Mouse (Mus musculus): ENCODE results near the gene Scn4b.

Gene Scn4b

DNA sequence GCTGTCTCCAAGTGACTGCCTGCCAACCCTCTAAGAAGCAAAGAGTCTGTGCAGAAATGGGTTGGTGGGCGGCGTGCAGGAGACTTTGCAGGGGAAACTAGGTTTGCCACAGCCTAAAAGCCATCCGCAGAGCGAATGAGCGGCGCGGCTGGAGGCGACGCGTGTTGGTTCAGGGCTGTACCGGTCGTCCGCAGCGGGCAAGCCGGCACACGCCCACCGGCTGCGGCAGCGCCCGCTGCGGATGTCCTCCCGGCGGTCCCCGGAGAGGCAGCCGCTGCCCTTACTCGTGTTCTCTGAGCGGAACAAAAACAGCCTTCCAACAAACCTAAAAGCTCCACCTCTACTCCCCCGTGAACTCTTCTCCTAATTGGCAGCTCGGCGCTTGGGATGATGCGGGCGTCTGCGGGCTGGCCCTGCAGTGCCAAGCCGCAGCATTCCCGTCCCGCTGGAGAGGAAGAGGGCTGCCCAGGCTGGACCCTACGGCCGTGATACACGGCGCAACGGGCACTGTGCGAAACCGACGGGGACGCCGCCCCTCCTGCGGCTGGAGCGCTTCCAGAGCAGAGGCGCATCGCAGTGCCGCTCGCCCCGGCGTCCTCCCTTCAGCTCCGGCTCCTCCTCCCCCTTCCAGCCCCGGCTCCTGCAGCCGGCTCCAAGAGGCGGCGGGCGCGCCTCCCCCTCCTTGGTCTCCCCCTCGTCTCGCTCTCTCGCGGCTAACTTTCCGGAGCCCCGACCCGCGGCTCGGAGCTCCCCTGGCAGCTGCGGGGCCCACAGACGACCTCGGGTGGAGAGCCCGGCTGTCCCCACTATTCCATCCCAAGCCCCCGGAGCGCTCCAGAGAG lies at the start of gene Scn4b:
Scn4b (plus strand) TSS at position 205 of the 842 bp plus-strand sequence.
- DNase-seq = peak; percentile 93

DNA sequence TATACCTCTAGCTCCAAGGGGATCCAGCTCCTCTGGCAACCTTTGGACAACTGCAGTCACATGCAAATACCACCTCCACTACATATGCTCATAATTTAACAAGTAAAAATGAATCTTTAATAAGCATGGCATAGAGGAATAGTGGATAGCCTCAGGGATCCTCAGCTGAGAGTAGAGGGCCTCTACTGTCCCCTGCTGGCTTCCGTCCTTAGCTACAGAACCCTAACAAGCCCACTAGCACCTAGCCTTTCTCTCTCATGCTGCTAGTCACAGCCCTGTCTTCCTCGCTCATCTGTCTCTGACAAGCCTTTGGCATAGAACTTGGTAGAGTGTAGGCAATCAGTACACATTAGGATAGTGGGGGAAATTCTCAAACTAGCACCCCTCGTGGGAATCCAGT lies 47.4 kb upstream of the Scn4b start:
- DNase-seq = no peak

DNA sequence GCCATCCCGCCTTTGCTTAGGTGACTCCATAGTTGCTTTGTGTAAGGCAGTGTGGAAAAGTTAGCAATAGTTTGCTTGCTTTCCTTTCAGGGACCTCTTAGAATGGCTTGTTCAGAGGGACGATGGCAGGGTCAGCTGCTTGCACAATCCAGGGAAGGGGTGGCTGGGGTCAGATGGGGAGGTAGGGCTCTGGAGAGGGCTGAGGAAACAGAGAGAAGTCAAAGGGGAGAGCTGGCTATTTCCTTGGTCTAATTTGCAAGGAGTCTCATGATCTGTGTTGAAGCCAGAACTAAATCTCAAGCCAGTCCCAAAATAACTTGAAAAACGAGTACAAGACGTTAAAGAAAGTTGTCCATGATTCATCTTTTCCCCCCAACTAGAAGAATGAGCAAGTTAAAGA lies 45.6 kb upstream of the Scn4b start:
- DNase-seq = no peak

DNA sequence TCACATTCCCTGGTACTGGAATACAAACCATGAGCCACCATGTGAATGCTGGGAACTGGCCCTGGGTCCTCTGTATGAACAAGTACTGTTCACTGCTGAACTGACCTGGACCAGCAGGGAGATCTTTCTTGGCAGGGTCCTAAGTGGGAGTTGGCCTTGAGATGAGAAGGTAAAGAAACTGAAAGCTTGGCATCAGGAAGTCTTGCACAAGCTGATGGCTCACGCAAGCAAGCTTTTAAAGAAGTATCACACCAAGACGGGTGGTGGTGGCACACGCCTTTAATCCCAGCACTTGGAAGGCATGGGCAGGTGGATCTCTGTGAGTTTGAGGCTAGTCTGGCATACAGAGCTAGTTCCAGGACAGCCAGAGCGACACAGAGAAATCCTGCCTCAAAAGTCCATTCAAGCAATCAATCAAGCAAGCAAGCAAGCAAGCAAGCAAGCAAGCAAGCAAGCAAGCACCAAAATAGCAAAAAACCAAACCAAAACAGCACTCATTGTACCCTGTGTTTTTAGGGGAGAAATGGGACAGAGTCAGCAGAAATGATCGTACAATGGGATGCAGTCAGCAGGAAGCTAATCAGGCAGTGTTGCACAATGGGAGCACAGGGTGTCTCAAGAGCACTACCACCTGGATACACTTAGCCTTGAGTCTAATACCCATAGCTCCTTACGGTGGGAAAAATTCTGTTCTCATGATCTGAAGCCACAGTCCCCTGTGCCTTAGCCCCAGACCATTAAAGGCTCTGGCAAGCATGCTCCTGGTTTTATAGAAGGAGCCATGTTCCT lies 42.9 kb upstream of the Scn4b start:
- DNase-seq = no peak

DNA sequence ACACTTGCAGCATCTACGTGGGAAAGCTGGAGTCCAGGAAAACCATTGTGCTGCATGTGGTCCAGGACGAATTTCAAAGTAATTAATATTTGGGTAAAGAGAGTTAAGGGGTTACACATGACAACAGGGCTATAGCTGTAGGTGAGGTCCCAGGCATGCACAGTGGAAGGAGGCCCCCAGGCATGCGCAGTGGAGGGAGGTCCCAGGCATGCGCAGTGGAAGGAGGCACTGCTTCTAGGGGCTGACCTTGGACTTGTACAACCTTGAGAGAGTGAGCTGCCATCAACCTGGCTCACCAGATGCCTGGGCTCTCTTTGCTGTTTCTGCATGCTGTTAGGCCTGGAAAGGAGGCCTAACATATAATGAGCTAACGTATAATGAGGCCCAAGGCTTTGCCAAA lies 40.3 kb upstream of the Scn4b start:
- DNase-seq = no peak

DNA sequence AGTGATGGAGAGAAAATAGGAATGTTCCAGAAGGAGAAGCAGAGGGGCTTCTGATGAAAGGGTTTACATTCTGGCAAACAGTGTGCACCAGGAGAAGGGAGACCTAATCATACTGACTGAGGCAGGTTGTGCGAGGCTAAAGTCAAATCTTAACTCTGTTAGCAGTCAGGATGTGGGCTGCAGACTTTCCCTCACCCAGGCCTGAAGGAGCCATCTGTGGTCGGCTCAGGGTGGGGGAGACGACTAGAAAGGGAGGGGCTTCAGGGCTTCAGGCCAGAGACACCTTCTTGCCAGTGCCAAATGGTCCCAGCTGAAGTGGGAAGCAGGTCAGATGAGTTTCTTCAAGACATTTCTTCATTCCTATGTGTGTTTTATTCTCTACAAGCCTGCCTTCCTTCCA lies 39.8 kb upstream of the Scn4b start:
- no peak for DNase-seq

DNA sequence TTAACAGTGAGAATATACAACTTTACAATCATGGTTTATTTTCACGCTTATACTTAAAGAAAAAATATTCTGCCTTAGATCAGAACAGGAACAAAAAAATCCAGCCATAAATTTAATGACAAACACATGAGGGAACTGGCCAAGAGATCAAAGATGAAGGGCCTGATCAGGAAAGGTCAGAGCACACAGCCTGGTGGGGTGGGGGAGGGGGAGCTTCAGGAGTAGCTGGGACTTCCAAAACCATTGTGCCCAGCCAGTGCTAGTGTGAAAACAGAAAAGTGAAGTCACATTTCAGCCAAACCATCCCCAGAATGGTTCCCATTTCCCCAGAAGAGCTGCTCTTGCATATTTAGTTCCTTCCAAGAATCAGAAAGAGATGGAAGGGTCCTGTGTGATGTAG lies 35.7 kb upstream of the Scn4b start:
- no peak for DNase-seq

DNA sequence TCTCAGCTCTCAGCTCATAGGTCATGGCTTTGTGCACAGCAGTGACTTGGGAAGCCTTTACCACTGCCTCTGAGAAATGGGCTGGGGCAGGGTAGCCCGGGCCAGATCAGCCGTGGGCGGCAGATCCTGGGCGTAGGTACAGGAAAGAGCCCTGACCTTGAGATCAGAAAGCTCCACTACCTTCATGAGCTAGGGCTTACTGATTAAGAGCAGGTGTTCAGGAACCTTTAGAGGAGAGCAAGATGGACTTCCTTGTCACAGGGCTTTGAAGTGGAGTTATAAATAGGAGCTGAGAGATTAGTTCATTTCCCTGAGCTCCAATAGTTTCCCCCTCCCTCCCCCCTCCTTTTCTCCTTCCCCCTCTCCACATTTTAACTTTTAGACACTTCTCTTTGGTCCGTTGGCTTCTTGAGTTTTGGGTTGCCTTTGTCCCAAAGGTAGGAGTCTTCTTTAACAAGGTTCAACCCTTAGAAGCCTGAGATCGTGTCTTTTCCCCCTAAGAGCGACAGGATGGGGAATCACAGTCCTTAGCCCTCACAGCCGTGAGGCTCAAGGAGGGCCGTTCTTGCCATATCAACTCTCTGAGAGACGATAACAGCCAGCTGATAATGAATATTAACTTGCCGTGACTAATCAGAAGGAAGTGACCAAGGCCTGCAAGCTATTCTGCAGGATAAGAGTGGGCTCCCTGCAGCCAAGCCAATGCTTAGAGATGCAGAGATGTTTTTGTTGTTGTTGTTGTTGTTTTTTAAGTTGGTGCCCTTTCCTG lies 34.8 kb upstream of the Scn4b start:
- no peak for DNase-seq

DNA sequence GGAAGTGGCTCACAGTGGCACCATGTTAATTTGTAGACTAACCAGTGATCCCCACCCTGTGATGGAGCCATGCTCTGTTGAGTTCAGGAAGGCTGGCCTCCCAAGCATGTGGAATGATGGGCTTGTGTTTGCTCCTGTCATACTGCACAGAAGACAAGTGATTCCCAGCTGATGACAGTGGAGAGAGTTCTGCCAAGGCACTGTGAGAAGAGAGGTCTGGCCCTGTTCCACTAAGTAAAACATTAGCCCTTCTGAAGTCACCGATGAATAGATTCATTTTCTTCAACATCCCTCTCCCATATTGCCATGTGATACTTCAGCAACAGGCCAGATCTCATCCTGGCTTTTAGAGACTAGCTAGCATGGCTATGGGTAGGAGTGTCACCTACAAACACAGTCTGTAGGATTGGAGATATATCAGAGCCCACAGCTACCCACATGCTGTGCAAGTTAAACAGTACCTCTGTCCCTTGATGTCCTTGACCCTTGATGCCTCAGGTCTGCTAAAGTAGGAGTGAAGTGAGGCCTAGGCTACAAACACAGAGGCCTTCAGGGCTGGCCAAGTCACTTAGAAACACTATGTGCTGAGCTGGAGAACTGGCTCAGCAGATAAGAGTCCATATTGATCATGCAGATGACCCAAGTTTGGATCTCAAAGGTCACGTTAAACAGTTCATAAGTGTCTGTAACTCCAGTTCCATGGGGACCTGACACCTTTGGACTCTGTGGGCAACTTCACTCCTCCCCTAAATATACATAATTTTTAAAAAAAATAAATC lies 32.4 kb upstream of the Scn4b start:
- DNase-seq = no peak

DNA sequence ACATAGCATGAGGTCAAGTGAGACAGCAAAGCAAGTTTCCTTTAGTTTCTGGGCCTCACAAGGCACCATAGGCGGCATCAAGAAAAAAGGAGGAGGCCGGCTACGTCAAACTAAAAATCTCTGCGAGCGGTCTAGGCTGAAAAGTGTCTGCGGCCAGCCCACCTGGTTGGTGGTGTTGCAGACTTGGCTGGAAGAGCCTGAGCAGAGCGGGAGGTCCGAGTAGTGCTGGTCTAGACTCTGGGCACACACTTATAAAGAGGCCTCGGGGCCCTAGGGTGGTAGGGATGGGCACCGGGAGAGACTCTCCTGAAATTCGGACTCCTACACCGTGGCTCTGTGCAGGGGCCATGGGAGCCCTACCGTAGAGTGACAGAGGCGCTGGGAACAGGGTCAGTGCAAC lies 22.5 kb upstream of the Scn4b start:
- no peak for DNase-seq

DNA sequence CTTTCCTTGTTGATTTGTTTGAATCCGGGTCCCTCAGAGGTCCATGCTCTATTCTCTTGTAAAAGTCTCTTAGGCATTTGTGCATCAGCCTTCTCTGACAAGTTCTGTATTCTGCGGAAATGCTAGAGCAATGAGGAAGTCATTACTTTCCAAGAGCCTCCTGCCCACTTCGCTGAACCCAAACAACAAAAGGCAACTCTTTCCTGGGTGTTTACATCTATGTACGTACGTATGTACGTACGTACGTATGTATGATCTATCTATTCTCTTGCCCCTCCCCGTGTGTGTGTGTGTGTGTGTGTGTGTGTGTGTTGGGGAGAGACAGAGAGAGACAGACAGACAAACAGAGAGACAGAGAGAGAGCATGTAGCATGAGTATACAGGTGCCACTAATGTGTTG lies 21.4 kb upstream of the Scn4b start:
- no peak for DNase-seq

DNA sequence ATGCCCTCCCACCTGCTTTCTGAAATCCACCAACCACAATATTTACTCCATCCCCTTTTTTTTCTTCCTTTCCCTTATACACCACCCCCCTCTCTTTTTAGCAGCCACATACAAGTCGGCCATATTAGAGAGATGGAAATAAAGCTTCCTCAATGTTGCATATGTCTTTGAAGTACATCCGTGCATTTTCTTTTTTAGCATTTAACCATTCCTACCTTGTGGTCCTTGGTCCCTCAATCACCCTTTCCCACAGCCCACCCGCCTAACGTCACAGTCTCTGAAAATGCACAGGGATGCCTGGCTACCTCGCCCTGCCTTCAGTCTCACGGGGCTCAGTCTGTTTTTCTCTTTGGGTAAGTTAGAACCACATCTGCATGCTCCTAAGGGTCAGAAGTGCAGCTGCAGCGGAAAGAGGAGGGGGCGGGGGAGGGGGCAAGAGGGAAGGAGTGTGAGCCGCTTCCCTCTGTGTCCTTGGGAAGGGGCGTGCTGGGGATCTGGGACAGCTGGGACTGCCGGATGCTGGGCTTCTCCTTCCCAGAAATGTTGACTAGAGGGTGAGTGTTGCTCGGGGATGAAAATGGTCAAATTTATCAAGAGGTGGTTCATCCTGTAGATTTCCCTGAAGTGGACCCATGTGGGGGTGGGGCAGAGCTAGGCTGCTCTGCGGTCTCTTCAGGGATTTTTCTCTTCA lies 20.3 kb upstream of the Scn4b start, which contains the start of gene Scn2b:
Scn2b (plus strand) TSS at position 42 of the 691 bp plus-strand sequence.
- peak; percentile 93 for DNase-seq

DNA sequence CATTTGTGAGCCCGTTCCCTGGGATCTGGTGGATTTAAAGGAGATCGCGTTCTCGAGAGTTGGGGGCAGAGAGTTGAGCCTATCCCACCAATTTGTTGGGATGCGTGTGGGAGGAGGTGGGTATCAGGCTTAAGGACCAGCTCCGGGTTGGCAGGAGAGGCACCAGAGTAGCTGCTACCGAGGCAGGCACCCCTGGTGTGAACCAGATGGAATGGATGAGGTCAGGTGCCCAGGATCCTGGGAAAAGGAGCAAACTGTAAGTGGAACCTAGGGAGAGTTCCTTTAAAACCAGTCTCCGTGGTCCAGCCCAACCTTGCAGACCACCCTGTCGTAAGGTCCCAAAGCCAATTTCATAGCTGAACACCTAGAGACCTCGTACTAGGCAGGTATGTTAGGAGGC lies 19.6 kb upstream of the Scn4b start:
- DNase-seq = peak; percentile 85

DNA sequence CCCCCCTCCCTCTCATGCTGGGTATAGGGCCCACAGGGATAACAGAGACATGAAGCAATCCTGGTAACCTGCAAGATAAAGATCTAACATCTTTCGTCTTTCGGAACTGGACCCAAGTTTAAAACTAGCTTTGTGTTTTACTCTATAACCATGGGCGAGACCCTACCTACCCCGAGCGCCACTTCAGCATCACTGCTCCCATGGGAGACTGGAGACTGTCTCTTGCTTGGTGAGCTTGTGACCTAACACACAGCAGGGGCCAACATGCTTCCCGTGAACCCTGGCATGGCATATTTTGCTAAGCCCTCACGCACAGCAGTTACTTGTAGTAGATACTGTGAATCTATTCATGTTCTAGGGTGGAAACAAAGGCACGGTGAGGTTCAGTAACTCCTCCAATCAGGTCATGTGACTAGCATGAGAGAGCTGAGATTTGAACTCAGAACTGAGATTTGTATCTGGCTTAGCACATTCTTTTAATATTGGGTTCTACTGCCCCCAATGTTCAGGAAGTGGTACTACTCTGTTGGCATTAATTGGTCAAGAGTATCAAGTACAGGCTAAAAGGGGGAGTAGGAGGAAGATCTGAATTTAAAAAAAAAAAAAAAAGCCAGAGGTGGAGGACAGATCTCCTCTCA lies 18.8 kb upstream of the Scn4b start:
- peak; percentile 82 for DNase-seq

DNA sequence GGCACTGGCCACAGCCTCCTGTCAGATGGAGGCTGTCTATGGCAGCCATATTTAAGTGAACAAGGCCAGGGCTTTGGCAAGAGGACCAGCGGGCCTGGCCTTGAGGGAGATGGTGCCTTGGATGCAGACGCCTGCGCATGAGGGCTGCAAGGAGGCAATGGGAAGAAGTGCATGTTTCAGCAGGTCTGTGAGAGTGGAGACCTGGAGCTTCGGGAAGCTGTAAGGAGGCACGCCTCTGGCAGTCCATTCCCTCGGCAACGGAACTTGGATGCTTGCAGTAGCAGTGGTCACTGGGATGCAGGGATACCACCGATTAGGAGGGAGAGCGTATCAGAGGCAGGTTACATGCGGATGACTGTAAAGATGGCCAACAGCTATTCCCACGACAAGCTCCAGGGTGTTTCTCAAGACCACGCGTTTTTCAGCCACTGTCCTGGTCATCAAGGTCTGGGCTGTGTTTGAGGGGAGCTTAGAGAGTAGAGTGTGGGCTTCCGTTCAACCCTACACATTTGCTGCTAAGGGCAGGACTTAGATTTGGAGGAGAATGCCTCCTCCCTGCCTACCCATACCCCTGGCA lies 18.2 kb upstream of the Scn4b start:
- DNase-seq = peak; percentile 80

DNA sequence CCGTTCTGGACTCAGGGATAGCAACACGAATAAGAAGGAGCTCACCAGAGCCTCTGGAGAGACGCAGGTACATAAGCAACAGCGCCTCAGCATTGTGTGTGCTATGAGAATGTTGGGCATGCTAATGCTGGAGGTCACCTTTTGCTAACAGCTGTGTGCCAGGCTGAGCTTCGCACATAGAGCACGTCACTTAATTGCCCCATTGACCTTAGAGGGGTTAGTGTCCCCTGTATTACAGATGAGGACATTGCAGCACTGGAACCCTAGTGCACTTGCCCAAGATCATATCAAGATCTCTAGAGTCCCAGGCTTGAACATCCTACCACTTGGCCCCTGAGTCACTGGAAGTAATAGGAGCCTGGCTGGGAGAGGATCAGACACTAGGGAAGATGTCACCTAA lies 17.6 kb upstream of the Scn4b start:
- peak; percentile 81 for DNase-seq

DNA sequence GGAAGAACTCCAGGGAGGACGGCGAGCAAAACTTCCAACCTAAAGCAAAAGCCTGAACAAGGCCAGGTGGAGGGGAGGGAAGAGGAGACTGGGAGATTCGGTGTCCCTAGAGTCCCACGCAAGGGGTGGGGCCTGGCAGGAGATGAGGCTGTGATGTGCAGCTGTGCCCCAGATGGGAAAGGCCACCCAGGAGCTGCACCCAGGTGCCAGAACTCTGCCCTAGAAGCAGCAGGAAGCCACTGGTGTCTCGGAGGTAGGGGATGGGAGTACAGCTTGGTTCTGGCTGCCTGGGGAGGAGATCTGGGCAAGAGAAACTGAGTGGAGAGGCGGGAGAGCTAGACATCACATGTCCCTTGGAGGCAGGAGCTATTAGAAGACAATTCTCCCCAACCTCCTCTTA lies 17.2 kb upstream of the Scn4b start:
- peak; percentile 91 for DNase-seq

DNA sequence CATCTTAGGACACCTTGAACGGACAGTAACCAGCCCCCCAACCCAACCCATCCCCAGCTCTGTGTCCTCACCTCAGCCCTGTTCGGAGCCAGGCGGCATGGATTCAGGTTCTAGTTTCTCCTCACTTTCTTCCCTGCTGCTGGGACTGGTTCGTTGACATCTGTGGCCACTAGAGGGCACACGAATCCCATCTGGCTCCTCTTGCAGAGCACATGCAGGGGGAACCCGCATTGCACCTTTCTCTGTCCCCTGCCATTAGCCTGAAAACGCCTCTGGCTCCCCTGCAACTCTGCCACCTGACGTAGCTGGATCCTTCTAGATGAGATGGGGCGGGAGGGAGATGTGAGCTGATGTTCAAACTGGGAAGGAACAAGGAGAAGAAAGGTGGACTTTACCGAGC lies 16.4 kb upstream of the Scn4b start:
- peak; percentile 96 for DNase-seq

DNA sequence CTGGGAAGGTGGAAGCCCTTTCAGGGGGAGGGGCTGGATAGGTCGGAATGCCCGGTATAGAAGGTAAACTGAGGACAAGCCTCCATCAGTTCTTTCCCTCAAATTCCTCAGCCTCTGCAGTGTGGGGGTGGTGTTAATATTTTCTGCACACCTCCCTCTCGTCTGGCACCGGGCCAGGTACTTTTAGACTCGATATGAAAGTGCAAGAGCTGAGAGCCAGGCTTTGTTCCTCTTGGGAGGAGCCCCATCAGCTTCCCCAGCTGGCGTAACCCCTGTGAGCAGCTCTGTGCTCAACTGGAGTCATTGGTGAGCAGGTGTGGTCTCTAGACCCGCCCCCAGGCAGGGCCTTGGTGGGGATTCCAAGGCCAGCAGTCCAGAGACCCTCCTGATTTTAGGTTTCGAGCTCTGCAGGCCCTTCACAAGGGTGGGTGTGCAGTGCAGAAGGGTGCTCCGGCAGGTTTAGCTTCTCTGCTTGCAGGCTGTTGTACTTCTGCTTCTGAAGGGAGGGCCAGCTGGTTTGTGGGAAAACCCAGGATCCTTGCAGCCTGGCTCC lies 15.9 kb upstream of the Scn4b start:
- peak; percentile 96 for DNase-seq

DNA sequence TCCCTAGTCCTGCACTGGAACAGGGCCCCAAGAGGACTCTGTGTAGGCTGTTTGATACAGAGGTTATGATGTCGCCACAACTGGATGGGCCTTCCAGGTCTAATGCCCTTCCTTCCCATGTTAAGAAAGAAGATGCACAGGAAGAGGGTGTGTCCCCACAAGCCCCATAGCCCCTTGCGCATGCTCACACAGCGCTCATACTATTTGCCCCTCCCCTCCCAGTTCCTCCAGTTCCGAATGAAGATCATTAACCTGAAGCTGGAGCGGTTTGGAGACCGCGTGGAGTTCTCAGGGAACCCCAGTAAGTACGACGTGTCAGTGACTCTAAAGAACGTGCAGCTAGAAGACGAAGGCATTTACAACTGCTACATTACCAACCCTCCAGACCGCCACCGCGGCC lies 13.0 kb upstream of the Scn4b start:
- no peak for DNase-seq

DNA sequence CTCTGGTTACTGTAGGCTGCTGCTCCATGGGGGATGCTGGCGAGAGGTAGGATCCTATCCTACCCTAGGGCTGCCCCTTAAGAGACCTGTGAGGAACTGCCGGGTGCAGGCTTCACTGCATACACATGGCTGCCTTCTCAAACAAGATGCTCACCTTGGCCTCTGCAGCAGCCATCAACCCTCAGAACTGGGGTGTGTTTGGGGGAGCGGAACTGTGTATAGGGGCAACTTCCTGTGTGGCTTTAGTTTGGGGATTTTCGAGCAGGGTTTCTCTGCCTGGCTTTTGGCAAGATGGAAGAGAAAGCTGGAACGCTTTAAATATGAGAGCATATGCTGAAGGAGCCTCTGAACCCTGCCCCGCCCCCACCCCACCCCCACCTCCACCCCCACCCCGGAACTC lies 11.3 kb upstream of the Scn4b start:
- DNase-seq = no peak
